Mouse (Mus musculus) spleen, embryonic (tissue): ENCODE data around the gene Zfp467.

Experiments used
- CTCF ChIA-PET: fragments of 350-600 bp; sonication (Branson Sonifier 250); formaldehyde crosslinking; loops from one replicate; lab custom pipeline; 2022; lab: Charles Lee

Zfp467 gene

GRCm38 (mm10) chr6:48445181-48446101 lies at the start of gene Zfp467:
Gene Zfp467 (minus strand): TSS chr6:48445825.
- CTCF ChIA-PET, result interaction anchor here (0.7 kb wide), 1 partner anchor 101 kb away, joined by 3 read pairs; no protein-coding TSS in a partner anchor

GRCm38 (mm10) chr6:48493136-48493730 lies 47.6 kb upstream of the Zfp467 start:
- CTCF ChIA-PET, result no interaction called here

- CTCF ChIA-PET, result no interaction called here
Measured at GRCm38 (mm10) chr6:48491361-48491760, 45.7 kb upstream of the Zfp467 start.

GRCm38 (mm10) chr6:48489741-48490140 lies 44.1 kb upstream of the Zfp467 start:
- CTCF ChIA-PET, result no interaction called here

- CTCF ChIA-PET, result no interaction called here
Measured at GRCm38 (mm10) chr6:48487747-48488725, 42.4 kb upstream of the Zfp467 start.

GRCm38 (mm10) chr6:48482501-48482900 lies 36.9 kb upstream of the Zfp467 start:
- CTCF ChIA-PET, result no interaction called here

GRCm38 (mm10) chr6:48478446-48478845 lies 32.8 kb upstream of the Zfp467 start:
- CTCF ChIA-PET, result no interaction called here

- CTCF ChIA-PET, result no interaction called here
Measured at GRCm38 (mm10) chr6:48470739-48471138, 25.1 kb upstream of the Zfp467 start.

- CTCF ChIA-PET, result no interaction called here
Measured at GRCm38 (mm10) chr6:48467490-48467889, 21.9 kb upstream of the Zfp467 start.

GRCm38 (mm10) chr6:48466715-48467114 lies 21.1 kb upstream of the Zfp467 start:
- CTCF ChIA-PET, result no interaction called here

GRCm38 (mm10) chr6:48464966-48465679 lies 19.5 kb upstream of the Zfp467 start:
- CTCF ChIA-PET, result no interaction called here

- CTCF ChIA-PET, result no interaction called here
Measured at GRCm38 (mm10) chr6:48452771-48453170, 7.1 kb upstream of the Zfp467 start.

- CTCF ChIA-PET, result no interaction called here
Measured at GRCm38 (mm10) chr6:48452151-48452550, 6.5 kb upstream of the Zfp467 start.

GRCm38 (mm10) chr6:48448527-48448926 lies 2.9 kb upstream of the Zfp467 start:
- CTCF ChIA-PET, result no interaction called here

- CTCF ChIA-PET, result no interaction called here
Measured at GRCm38 (mm10) chr6:48447929-48448328, 2.3 kb upstream of the Zfp467 start, which contains the start of gene Sspo. Gene Sspo (plus strand): TSS chr6:48448229.

- CTCF ChIA-PET, result no interaction called here
Measured at GRCm38 (mm10) chr6:48446896-48447295, 1.3 kb upstream of the Zfp467 start.

- CTCF ChIA-PET, result no interaction called here
Measured at GRCm38 (mm10) chr6:48446256-48446655, 631 bp upstream of the Zfp467 start.

GRCm38 (mm10) chr6:48444310-48445180 lies 1.1 kb downstream of the Zfp467 start:
- CTCF ChIA-PET, result interaction anchor here (0.7 kb wide), 1 partner anchor 102 kb away, joined by 3 read pairs; no protein-coding TSS in a partner anchor

GRCm38 (mm10) chr6:48443592-48444309 lies 1.9 kb downstream of the Zfp467 start:
- CTCF ChIA-PET, result interaction anchor here (0.6 kb wide), 1 partner anchor 894 kb away, joined by 31 read pairs; no protein-coding TSS in a partner anchor
